In the genomic region with DNA sequence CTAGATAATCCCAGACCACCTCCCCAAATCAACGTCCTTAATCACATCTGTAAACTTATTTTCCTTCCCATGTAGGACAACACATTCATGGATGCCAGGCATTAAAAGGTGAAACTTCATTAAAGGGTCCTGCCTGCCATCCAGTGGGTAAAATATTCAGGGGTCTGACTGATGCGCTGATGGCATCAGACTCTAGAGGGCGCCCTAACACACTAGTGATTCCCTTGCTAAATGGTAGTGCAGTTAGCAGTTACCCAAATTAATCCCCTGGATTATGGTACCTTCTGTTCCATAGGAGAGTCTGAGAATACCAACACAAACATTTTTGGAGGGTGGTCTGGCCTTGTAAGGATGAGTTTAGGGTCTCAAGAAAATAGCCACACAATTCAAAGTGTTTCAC, we compare ENCODE assay signal across 9 mouse cellular contexts.
DNase-seq lines count a peak whose midpoint lies in the region; ATAC-seq and TF ChIP-seq lines count a peak whose summit lies in the region.
"Had no signal": no experiment of that assay in that cellular context is flagged by ENCODE, and none has a peak within 500 bp of the region (broad histone marks: within the 10 kb centered on the region; RNA-seq: fewer than 3 reads in every experiment).

No protein-coding gene starts in this region.

- DNase-seq in heart, adult 18-20 months = peak; percentile 6 to 28
- DNase-seq in testis, postnatal 14 days (ENCODE audit: low spot score) = no peak
- DNase-seq in cerebellum, postnatal 25 days = peak; percentile 48 to 68
- peak; percentile 54 for DNase-seq in kidney, adult 9 months
- no peak for DNase-seq in yolk sac, embryonic 10.5 days (ENCODE audit: low spot score)

- H3K27me3 ChIP-seq in heart, embryonic 11.5 days (ENCODE audit: control insufficient read depth, insufficient read depth, low read length) = no peaks in the 10 kb centered on the region
- H3K27me3 ChIP-seq in testis, adult 2 months (ENCODE audit: control insufficient read depth, insufficient read depth, low read length) = no peaks in the 10 kb centered on the region
- H3K27me3 ChIP-seq: heart, embryonic 15.5 days had no signal

- H3K27ac ChIP-seq in heart, embryonic 11.5 days (ENCODE audit: low read depth, low read length) = no peak overlapping the region
- H3K27ac ChIP-seq in testis, adult 2 months (ENCODE audit: control insufficient read depth, insufficient read depth, low read depth, low read length) = no peak overlapping the region
- H3K27ac ChIP-seq: heart, embryonic 15.5 days had no signal

- H3K9ac ChIP-seq in heart, embryonic 11.5 days (ENCODE audit: low read depth, low read length) = no peak overlapping the region
- H3K9ac ChIP-seq: heart, embryonic 15.5 days had no signal

- no peak overlapping the region for H3K4me2 ChIP-seq in heart, embryonic 11.5 days
- H3K4me2 ChIP-seq: heart, embryonic 15.5 days had no signal

- WGBS in heart, embryonic 11.5 days (ENCODE audit: insufficient replicate concordance) = 4% methylated on average over 3 of the region's 3 CpGs

- H3K36me3 ChIP-seq in heart, embryonic 11.5 days (ENCODE audit: control insufficient read depth, insufficient read depth, low read length) = no peaks in the 10 kb centered on the region
- H3K36me3 ChIP-seq in testis, adult 2 months (ENCODE audit: control insufficient read depth, insufficient read depth, low read length) = no peaks in the 10 kb centered on the region
- H3K36me3 ChIP-seq: heart, embryonic 15.5 days had no signal

- no peak for ATAC-seq in heart, embryonic 11.5 days (replicated peaks; ENCODE audit: insufficient number of reproducible peaks, low FRiP score, low TSS enrichment)
- ATAC-seq in megakaryocyte progenitor cell, adult 5-6 weeks (replicated peaks; ENCODE audit: poor library complexity) = peak; percentile 91

- TF ChIP-seq POLR2A in testis, adult 2 months (IDR thresholded peaks at IDR 0.05; ENCODE audit: control insufficient read depth, low read depth, low read length) = no peak

- TF ChIP-seq CTCF in testis, adult 2 months (IDR thresholded peaks at IDR 0.05; ENCODE audit: control insufficient read depth, insufficient read depth, insufficient replicate concordance, low read depth, low read length) = peak; percentile 26; the same call in 1 of the 2 replicates

- no peaks in the 10 kb centered on the region for H3K9me3 ChIP-seq in heart, embryonic 11.5 days (replicated peaks; ENCODE audit: control insufficient read depth, low read length)
- H3K9me3 ChIP-seq: heart, embryonic 15.5 days had no signal

- H3K4me3 ChIP-seq in heart, embryonic 11.5 days (ENCODE audit: low read depth, low read length) = no peak overlapping the region
- no peak overlapping the region for H3K4me3 ChIP-seq in testis, adult 2 months (ENCODE audit: control insufficient read depth, low read depth, low read length)
- H3K4me3 ChIP-seq: heart, embryonic 15.5 days had no signal

- H3K4me1 ChIP-seq in heart, embryonic 11.5 days (ENCODE audit: control insufficient read depth, insufficient read depth, low read length) = no peaks in the 10 kb centered on the region
- H3K4me1 ChIP-seq in testis, adult 2 months (ENCODE audit: control insufficient read depth, insufficient read depth, low read length) = no peaks in the 10 kb centered on the region
- H3K4me1 ChIP-seq: heart, embryonic 15.5 days had no signal

Comparison
In these comparisons a context has a peak if more than half of its experiments do, and no peak if none do; other contexts are left out.
1. DNase-seq: peak in heart, adult 18-20 months (2 of 2), cerebellum, postnatal 25 days (2 of 2) and kidney, adult 9 months (single experiment); none in testis, postnatal 14 days (single experiment) and yolk sac, embryonic 10.5 days (single experiment).